Mouse (Mus musculus) C2C12 (cell line): Measurements from ENCODE around the gene Pigs.

ENCODE experiments used
- CEBPB ChIP-seq: IDR thresholded peaks from one replicate; pipeline ENCODE4 v1.6.1; 2011; ENCODE audit warnings: low read depth, mild to moderate bottlenecking, control low read depth, moderate library complexity
- CTCF ChIP-seq: IDR thresholded peaks from one replicate; pipeline ENCODE4 v1.5.1; 2011; ENCODE audit not compliant: control insufficient read depth, insufficient read depth, insufficient read length
- MAX ChIP-seq: IDR thresholded peaks from one replicate; pipeline ENCODE4 v1.6.1; 2011; ENCODE audit warnings: mild to moderate bottlenecking, control low read depth
- MYOD1 ChIP-seq: IDR thresholded peaks from one replicate; pipeline ENCODE4 v1.6.1; 2011; ENCODE audit warnings: low read depth; ENCODE audit not compliant: control insufficient read depth, insufficient read length
- MYOG ChIP-seq: IDR thresholded peaks from one replicate; pipeline ENCODE4 v1.6.1; 2011; ENCODE audit not compliant: control insufficient read depth, insufficient read length; ENCODE audit errors: extremely low read depth
- USF1 ChIP-seq: IDR thresholded peaks from one replicate; pipeline ENCODE4 v1.6.1; 2011; ENCODE audit warnings: low read depth, mild to moderate bottlenecking, control low read depth, moderate library complexity

- no peak for TF ChIP-seq CTCF
- TF ChIP-seq USF1, result no peak
- no peak for TF ChIP-seq MAX
- no peak for TF ChIP-seq CEBPB
- TF ChIP-seq MYOG, result no peak
- no peak for TF ChIP-seq MYOD1
Observed at GRCm38 (mm10) chr11:78353081-78353480, 24.9 kb downstream of the Pigs start.
